Mouse (Mus musculus): ENCODE results near the gene 1700018F24Rik. TPM values are rescaled to one million over a fixed set of nuclear protein-coding genes. Genes with fewer than 3 reads are reported as not detected.
"Not testable (repeated sequence)": the region's sequence is repeated elsewhere in the genome, so short reads cannot be mapped to it uniquely, and the experiment has no call there.

Gene 1700018F24Rik
- polyA plus RNA-seq, 1 experiment from 2014 or later: not detected

DNA sequence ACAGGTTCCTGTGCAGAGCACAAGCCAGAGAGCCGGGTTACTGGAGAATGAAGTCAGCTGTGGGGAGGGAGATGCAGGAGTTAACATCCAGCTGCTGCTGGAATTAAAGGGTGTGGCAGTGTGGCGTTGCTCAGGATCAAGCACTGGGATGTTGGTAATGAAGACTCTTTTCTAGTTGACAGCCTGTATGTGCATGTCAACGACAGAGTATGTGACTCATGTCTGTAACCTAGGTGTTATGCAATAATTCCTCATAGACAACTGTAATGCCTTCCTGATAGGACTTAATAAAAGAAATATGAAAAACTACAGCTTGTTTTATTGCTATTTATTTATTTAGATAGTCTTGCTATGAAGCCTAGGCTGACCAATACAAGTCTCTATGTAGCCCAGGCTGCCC lies 26.1 kb downstream of the 1700018F24Rik start:
- Histone ChIP-seq H3K4me2 (ENCODE audit: low read depth) (no peak overlapping the region), H3K9ac (ENCODE audit: low read length) (no peak overlapping the region), H3K27ac (ENCODE audit: low read depth, low read length) (no peak overlapping the region), H3K4me3 (ENCODE audit: low read depth, low read length) (no peak overlapping the region), H3K36me3 (ENCODE audit: control insufficient read depth, insufficient read depth, low read length) (no peaks in the 10 kb centered on the region), H3K4me1 (ENCODE audit: control insufficient read depth, insufficient read depth, low read length) (no peaks in the 10 kb centered on the region), H3K9me3 (ENCODE audit: control insufficient read depth, low read length) (no peaks in the 10 kb centered on the region), H3K27me3 (ENCODE audit: control insufficient read depth, insufficient read depth, low read length) (no peaks in the 10 kb centered on the region)
- WGBS: 72% methylated on average over 3 of the region's 3 CpGs
- no peak for DNase-seq (ENCODE audit: low spot score)
- no peak for ATAC-seq (ENCODE audit: insufficient read depth, low FRiP score, low TSS enrichment)

DNA sequence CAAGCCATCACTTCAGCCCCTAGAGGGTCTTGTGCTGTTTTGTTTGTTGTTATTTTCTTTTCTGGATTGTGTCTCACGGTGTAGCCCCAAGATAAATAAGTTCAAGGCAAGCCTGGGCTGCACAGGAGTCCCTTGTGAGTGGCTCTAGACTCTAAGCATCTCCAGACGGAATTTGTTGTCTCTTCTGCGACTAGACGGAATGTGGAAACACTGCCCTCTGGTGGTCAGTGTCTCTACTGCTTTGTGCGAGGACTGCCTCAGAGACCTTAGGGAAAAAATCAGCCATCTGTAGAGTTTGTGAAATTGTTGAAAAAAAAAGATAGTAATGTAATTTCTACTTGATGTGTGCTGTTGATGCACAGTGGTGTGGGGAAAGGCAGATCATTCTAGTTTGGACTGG lies 26.9 kb downstream of the 1700018F24Rik start:
- no peaks in the 10 kb centered on the region for H3K4me1 ChIP-seq (ENCODE audit: control insufficient read depth, insufficient read depth, low read length)
- H3K36me3 ChIP-seq (ENCODE audit: control insufficient read depth, insufficient read depth, low read length): no peaks in the 10 kb centered on the region
- peak; percentile 80 for DNase-seq (ENCODE audit: low spot score)
- no peaks in the 10 kb centered on the region for H3K9me3 ChIP-seq (ENCODE audit: control insufficient read depth, low read length)
- H3K4me2 ChIP-seq (ENCODE audit: low read depth): no peak overlapping the region
- WGBS: under 1% methylated on average over 5 of the region's 5 CpGs
- ATAC-seq (ENCODE audit: insufficient read depth, low FRiP score, low TSS enrichment): no peak
- no peak overlapping the region for H3K4me3 ChIP-seq (ENCODE audit: low read depth, low read length)
- H3K27me3 ChIP-seq (ENCODE audit: control insufficient read depth, insufficient read depth, low read length): no peaks in the 10 kb centered on the region
- H3K9ac ChIP-seq (ENCODE audit: low read length): no peak overlapping the region
- no peak overlapping the region for H3K27ac ChIP-seq (ENCODE audit: low read depth, low read length)

DNA sequence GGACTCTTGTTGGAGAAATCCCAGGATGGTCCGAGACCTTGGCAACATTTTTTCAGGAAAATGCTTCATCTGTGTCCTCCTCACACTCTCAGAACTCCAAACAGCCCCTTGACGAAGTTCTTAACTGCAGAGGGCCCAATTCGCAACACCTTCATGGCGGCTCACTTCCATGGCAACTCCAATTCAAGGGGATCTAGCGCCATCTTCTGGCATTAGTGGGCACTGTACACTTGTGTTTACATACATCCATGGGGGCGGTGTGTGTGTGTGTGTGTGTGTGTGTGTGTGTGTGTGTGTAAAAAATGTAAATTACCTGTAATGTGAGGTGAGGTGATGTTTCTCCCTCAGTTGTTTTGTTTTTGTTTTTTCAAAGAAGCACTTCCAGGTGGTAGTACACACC lies 28.6 kb downstream of the 1700018F24Rik start:
- no peak overlapping the region for H3K27ac ChIP-seq (ENCODE audit: low read depth, low read length)
- ATAC-seq (ENCODE audit: insufficient read depth, low FRiP score, low TSS enrichment): no peak
- no peak overlapping the region for H3K4me3 ChIP-seq (ENCODE audit: low read depth, low read length)
- H3K4me1 ChIP-seq (ENCODE audit: control insufficient read depth, insufficient read depth, low read length): no peaks in the 10 kb centered on the region
- H3K27me3 ChIP-seq (ENCODE audit: control insufficient read depth, insufficient read depth, low read length): no peaks in the 10 kb centered on the region
- no peaks in the 10 kb centered on the region for H3K9me3 ChIP-seq (ENCODE audit: control insufficient read depth, low read length)
- 57% methylated on average over 6 of the region's 6 CpGs for WGBS
- no peak for DNase-seq (ENCODE audit: low spot score)
- no peak overlapping the region for H3K4me2 ChIP-seq (ENCODE audit: low read depth)
- no peaks in the 10 kb centered on the region for H3K36me3 ChIP-seq (ENCODE audit: control insufficient read depth, insufficient read depth, low read length)
- no peak overlapping the region for H3K9ac ChIP-seq (ENCODE audit: low read length)

DNA sequence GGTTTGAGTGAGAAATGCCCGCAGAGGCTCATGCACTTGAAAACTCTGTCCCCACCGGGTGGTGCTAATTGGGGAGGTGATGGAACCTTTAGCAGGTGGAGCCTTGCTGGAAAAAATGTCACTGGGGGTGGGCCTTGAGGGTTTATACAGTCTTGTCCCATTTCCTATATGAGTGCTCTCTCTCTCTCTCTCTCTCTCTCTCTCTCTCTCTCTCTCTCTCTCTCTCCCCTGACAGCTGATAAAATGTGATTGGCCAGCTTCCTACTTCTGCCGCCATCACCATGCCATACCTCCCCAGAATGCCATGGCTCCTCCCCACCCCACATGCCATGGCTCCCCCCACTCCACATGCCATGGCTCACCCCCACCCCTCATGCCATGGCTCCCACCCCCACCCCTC lies 32.3 kb downstream of the 1700018F24Rik start:
- DNase-seq (ENCODE audit: low spot score): no peak
- no peaks in the 10 kb centered on the region for H3K4me1 ChIP-seq (ENCODE audit: control insufficient read depth, insufficient read depth, low read length)
- ATAC-seq (ENCODE audit: insufficient read depth, low FRiP score, low TSS enrichment): no peak
- H3K4me2 ChIP-seq (ENCODE audit: low read depth): no peak overlapping the region
- H3K9me3 ChIP-seq (ENCODE audit: control insufficient read depth, low read length): no peaks in the 10 kb centered on the region
- H3K27ac ChIP-seq (ENCODE audit: low read depth, low read length): no peak overlapping the region
- 64% methylated on average over 2 of the region's 3 CpGs for WGBS
- no peak overlapping the region for H3K9ac ChIP-seq (ENCODE audit: low read length)
- H3K27me3 ChIP-seq (ENCODE audit: control insufficient read depth, insufficient read depth, low read length): no peaks in the 10 kb centered on the region
- no peaks in the 10 kb centered on the region for H3K36me3 ChIP-seq (ENCODE audit: control insufficient read depth, insufficient read depth, low read length)
- no peak overlapping the region for H3K4me3 ChIP-seq (ENCODE audit: low read depth, low read length)

DNA sequence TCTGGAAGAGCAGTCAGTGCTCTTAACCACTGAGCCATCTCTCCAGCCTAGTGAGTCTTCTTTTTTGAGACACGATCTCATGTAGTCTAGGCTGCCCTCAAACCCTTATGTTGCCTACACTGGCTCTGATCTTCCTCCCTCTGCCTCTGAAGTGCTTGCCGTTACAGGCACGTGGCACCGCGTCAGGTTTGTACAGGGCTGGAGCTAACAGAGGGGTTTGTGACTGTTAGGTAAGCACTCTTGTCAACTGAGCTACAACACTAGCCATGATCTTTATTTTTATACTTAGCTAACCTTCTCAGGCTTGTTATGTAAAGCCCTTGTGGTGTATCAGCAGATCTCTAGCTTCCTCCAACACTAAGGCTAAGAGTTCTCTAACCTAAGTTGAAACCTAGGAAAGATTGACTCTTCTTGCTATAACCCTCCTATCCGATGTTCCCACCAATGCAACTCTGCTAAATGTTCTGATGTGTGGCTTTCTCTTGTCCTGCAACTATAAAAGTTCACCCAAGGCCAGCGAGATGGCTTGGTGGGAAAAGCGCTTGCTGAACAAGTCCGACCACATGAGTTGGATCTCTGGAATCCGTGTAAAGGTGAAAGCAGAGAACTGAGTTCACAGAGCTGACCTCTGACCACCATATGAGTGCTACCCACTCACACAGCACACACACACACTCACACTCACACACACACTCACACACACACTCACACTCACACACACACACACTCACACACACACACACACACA lies 39.2 kb downstream of the 1700018F24Rik start:
- H3K27ac ChIP-seq (ENCODE audit: low read depth, low read length): no peak overlapping the region
- H3K27me3 ChIP-seq (ENCODE audit: control insufficient read depth, insufficient read depth, low read length): no peaks in the 10 kb centered on the region
- H3K9ac ChIP-seq (ENCODE audit: low read length): no peak overlapping the region
- peaks cover 9% of the 10 kb centered on the region for H3K4me1 ChIP-seq (ENCODE audit: control insufficient read depth, insufficient read depth, low read length)
- 94% methylated on average over 10 of the region's 10 CpGs for WGBS
- no peak overlapping the region for H3K4me2 ChIP-seq (ENCODE audit: low read depth)
- no peak for ATAC-seq (ENCODE audit: insufficient read depth, low FRiP score, low TSS enrichment)
- no peaks in the 10 kb centered on the region for H3K9me3 ChIP-seq (ENCODE audit: control insufficient read depth, low read length)
- H3K4me3 ChIP-seq (ENCODE audit: low read depth, low read length): no peak overlapping the region
- no peak for DNase-seq (ENCODE audit: low spot score)
- no peaks in the 10 kb centered on the region; the same call in 1 of the 2 replicates for H3K36me3 ChIP-seq (ENCODE audit: control insufficient read depth, insufficient read depth, low read length)

DNA sequence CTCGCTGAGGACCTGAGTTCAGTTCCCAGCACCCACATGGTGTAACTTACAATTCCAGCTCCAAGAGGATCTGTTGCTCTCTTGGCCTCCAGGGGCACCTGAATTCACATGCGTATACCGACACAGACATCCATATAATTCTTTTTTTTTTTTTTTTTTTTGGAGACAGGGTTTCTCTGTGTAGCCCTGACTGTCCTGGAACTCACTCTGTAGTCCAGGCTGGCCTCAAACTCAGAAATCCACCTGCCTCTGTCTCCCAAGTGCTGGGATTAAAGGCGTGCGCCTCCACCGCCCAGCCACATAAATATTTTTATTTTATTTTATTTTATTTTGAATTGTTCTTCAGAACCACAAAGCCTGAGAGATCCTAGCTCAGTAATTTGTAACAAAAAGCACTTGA lies 40.4 kb downstream of the 1700018F24Rik start:
- Histone ChIP-seq H3K4me2 (ENCODE audit: low read depth) (peak overlapping the region; percentile 90), H3K9ac (ENCODE audit: low read length) (peak overlapping the region; percentile 86), H3K27ac (ENCODE audit: low read depth, low read length) (0 out of 2 replicates have a peak overlapping the region, but pooled peaks have one; percentile 53), H3K4me3 (ENCODE audit: low read depth, low read length) (peak overlapping the region; percentile 84)
- DNase-seq (ENCODE audit: low spot score); H3K4me1 ChIP-seq (ENCODE audit: control insufficient read depth, insufficient read depth, low read length); H3K9me3 ChIP-seq (ENCODE audit: control insufficient read depth, low read length); H3K36me3 ChIP-seq (ENCODE audit: control insufficient read depth, insufficient read depth, low read length); H3K27me3 ChIP-seq (ENCODE audit: control insufficient read depth, insufficient read depth, low read length): not testable (repeated sequence)
- 0 out of 2 replicates have a peak, but pooled peaks have one; percentile 26 for ATAC-seq (ENCODE audit: insufficient read depth, low FRiP score, low TSS enrichment)
- WGBS: 46% methylated on average over 6 of the region's 6 CpGs

DNA sequence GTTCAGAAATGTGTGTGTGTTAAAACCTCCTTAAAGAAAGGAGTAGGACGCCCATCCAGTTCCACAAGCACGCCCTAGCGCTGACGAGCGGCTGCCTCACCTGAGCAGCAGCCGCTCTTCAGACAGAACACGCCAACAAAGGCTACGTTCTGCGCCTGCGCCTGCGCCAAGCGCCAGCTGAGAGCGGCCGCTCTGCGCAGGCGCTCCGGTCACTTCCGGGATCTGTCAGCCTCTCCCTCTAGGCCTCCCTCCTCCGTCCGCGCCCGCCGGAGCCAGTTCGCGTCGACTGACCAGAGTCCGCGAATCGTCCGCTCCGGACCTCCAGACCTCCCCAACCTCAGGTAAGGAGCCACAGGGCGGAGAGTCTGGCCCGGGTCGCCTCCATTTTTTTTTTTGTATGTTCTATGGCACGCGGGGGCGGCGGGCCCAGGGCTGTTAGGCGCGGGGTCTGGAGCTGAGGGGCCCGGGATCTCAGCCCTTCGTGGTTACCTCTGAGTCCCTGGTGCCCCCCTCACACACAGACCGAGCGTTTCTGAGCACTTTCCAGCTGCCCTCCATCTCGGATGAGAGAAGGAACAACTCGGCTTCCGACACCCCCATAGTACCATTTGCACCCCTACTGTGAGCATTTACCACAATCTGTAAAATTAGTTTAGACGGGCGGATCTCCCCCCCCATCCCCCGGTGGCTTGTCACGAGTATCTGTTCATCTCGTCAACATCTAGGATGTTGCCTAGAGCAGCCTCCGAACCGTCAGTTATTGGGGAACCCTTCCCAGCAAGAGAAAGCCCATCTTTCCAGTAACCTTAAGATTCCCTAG lies 41.1 kb downstream of the 1700018F24Rik start, which contains the start of the genes Arpc1a and Kpna7:
Gene Arpc1a (plus strand): TSS at position 199 of the 820 bp plus-strand sequence.
Gene Kpna7 (minus strand): TSS at position 399 of the 820 bp plus-strand sequence.
- H3K27ac ChIP-seq (ENCODE audit: low read depth, low read length): peak within 1 kb of the TSS; percentile 56; the same call in 1 of the 2 replicates
- WGBS: under 1% methylated on average over 54 of the region's 54 CpGs
- H3K27me3 ChIP-seq (ENCODE audit: control insufficient read depth, insufficient read depth, low read length): no peaks in the 10 kb centered on the region
- DNase-seq (ENCODE audit: low spot score) (peak; percentile 97), ATAC-seq (ENCODE audit: insufficient read depth, low FRiP score, low TSS enrichment) (peak; percentile 92)
- H3K4me2 ChIP-seq (ENCODE audit: low read depth): peak within 1 kb of the TSS; percentile 90
- peak within 1 kb of the TSS; percentile 84 for H3K4me3 ChIP-seq (ENCODE audit: low read depth, low read length)
- peaks cover 9% of the 10 kb centered on the region for H3K4me1 ChIP-seq (ENCODE audit: control insufficient read depth, insufficient read depth, low read length)
- H3K36me3 ChIP-seq (ENCODE audit: control insufficient read depth, insufficient read depth, low read length): no peaks in the 10 kb centered on the region; the same call in 1 of the 2 replicates
- no peaks in the 10 kb centered on the region for H3K9me3 ChIP-seq (ENCODE audit: control insufficient read depth, low read length)
- peak within 1 kb of the TSS; percentile 86 for H3K9ac ChIP-seq (ENCODE audit: low read length)

DNA sequence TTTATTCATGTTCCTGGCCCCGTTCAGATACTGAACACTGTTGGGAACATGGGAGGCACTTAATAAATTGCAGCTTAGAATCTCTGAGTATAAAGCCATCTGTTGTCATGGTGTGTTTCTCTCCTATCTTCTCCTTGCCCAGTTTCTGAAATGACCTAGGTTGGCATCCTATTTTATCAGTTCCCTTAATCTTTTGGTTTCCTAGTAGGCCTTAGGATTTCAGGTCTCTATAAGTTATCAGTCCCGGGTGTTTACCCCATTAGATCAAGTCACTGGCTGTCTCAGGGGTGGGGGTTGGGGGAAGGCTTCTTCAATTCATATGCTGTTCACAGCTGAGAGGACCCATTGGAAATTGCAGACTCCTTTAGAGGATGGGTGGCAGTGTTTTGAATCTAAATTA lies 42.0 kb downstream of the 1700018F24Rik start:
- no peaks in the 10 kb centered on the region for H3K9me3 ChIP-seq (ENCODE audit: control insufficient read depth, low read length)
- H3K4me1 ChIP-seq (ENCODE audit: control insufficient read depth, insufficient read depth, low read length): peaks cover 9% of the 10 kb centered on the region
- peak overlapping the region; percentile 86; the same call in 1 of the 2 replicates for H3K9ac ChIP-seq (ENCODE audit: low read length)
- H3K4me3 ChIP-seq (ENCODE audit: low read depth, low read length): peak overlapping the region; percentile 84
- 76% methylated on average over 2 of the region's 2 CpGs for WGBS
- ATAC-seq (ENCODE audit: insufficient read depth, low FRiP score, low TSS enrichment) (no peak), DNase-seq (ENCODE audit: low spot score) (no peak)
- no peaks in the 10 kb centered on the region for H3K27me3 ChIP-seq (ENCODE audit: control insufficient read depth, insufficient read depth, low read length)
- no peak overlapping the region for H3K27ac ChIP-seq (ENCODE audit: low read depth, low read length)
- no peaks in the 10 kb centered on the region; the same call in 1 of the 2 replicates for H3K36me3 ChIP-seq (ENCODE audit: control insufficient read depth, insufficient read depth, low read length)
- peak overlapping the region; percentile 90 for H3K4me2 ChIP-seq (ENCODE audit: low read depth)
